Mouse (Mus musculus): ENCODE measurements around the gene Lmnb2. TPM values are rescaled to one million over a fixed set of nuclear protein-coding genes. Genes with fewer than 3 reads are reported as not detected.

The Lmnb2 gene
- polyA plus RNA-seq, 1 experiment from 2014 or later = 6.9 TPM

GRCm38 (mm10) chr10:80854913-80855748, 62.9 kb downstream of the Lmnb2 start, which contains the start of the genes Lsm7 and Sppl2b:
TSS of gene Lsm7 (minus strand) at chr10:80855209.
TSS of gene Sppl2b (plus strand) at chr10:80855275.
- Histone ChIP-seq H3K27ac (ENCODE audit: low read length) (no peak within 1 kb of the TSS), H3K4me2 (replicated peaks; ENCODE audit: low read depth, low read length) (peak within 1 kb of the TSS; percentile 100), H3K4me1 (ENCODE audit: insufficient read depth, low read depth, low read length) (peaks cover 5% of the 10 kb centered on the region; the same call in 1 of the 2 replicates), H3K9ac (replicated peaks; ENCODE audit: low read depth) (peak within 1 kb of the TSS; percentile 50), H3K9me3 (ENCODE audit: low read length) (no peaks in the 10 kb centered on the region), H3K4me3 (ENCODE audit: low read depth, low read length) (peak within 1 kb of the TSS; percentile 81), H3K36me3 (ENCODE audit: insufficient read depth, low read length) (no peaks in the 10 kb centered on the region), H3K27me3 (replicated peaks; ENCODE audit: insufficient read depth, low read length) (no peaks in the 10 kb centered on the region)
- TF ChIP-seq EP300 (IDR thresholded peaks at IDR 0.05) = no peak
- no peak for TF ChIP-seq CTCF (IDR thresholded peaks at IDR 0.05)
- under 1% methylated on average over 77 of the region's 81 CpGs for WGBS
- DNase-seq (ENCODE audit: low spot score) (peak; percentile 96), ATAC-seq (peak; percentile 91)

Other genes with a start within 250 kb of the Lmnb2 start
- 92.2 and 103 TPM in 2 replicates for gene Mknk2, start 240.1 kb downstream of the Lmnb2 start, polyA plus RNA-seq (2015; fragmentation: Nextera tagmentation; extraction: Ambion mirVana)
- gene Mob3a, start 216.3 kb downstream of the Lmnb2 start, polyA plus RNA-seq (2015; fragmentation: Nextera tagmentation; extraction: Ambion mirVana) = 32.6 and 37.0 TPM in 2 replicates
- 28.7 and 28.8 TPM in 2 replicates for gene Izumo4, start 216.1 kb downstream of the Lmnb2 start, polyA plus RNA-seq (2015; fragmentation: Nextera tagmentation; extraction: Ambion mirVana)
- gene Ap3d1, start 176.0 kb downstream of the Lmnb2 start, polyA plus RNA-seq (2015; fragmentation: Nextera tagmentation; extraction: Ambion mirVana) = 49.3 and 58.2 TPM in 2 replicates
- 7.4 and 9.6 TPM in 2 replicates for gene Dot1l, start 163.0 kb downstream of the Lmnb2 start, polyA plus RNA-seq (2015; fragmentation: Nextera tagmentation; extraction: Ambion mirVana)
- 27.0 and 29.4 TPM in 2 replicates for gene Sf3a2, start 120.0 kb downstream of the Lmnb2 start, polyA plus RNA-seq (2015; fragmentation: Nextera tagmentation; extraction: Ambion mirVana)
- 59.9 and 69.1 TPM in 2 replicates for gene Plekhj1, start 119.6 kb downstream of the Lmnb2 start, polyA plus RNA-seq (2015; fragmentation: Nextera tagmentation; extraction: Ambion mirVana)
- 0.07 TPM in 1 of 2 replicates, not detected in the other for gene Amh, start 113.0 kb downstream of the Lmnb2 start, polyA plus RNA-seq (2015; fragmentation: Nextera tagmentation; extraction: Ambion mirVana)
- 0.25 TPM in 1 of 2 replicates, not detected in the other for gene Jsrp1, start 104.7 kb downstream of the Lmnb2 start, polyA plus RNA-seq (2015; fragmentation: Nextera tagmentation; extraction: Ambion mirVana)
- gene Oaz1, start 91.6 kb downstream of the Lmnb2 start, polyA plus RNA-seq (2015; fragmentation: Nextera tagmentation; extraction: Ambion mirVana) = 1,344 and 1,416 TPM in 2 replicates
- not detected in 2 replicates for gene Lingo3, start 74.2 kb downstream of the Lmnb2 start, polyA plus RNA-seq (2015; fragmentation: Nextera tagmentation; extraction: Ambion mirVana)
- 129 and 138 TPM in 2 replicates for gene Lsm7, start 63.0 kb downstream of the Lmnb2 start, polyA plus RNA-seq (2015; fragmentation: Nextera tagmentation; extraction: Ambion mirVana)
- 26.5 and 26.8 TPM in 2 replicates for gene Sppl2b, start 63.0 kb downstream of the Lmnb2 start, polyA plus RNA-seq (2015; fragmentation: Nextera tagmentation; extraction: Ambion mirVana)
- 0.04 TPM in 1 of 2 replicates, not detected in the other for gene Tmprss9, start 46.4 kb downstream of the Lmnb2 start, polyA plus RNA-seq (2015; fragmentation: Nextera tagmentation; extraction: Ambion mirVana)
- 211 and 233 TPM in 2 replicates for gene Timm13, start 17.3 kb downstream of the Lmnb2 start, polyA plus RNA-seq (2015; fragmentation: Nextera tagmentation; extraction: Ambion mirVana)
- 131 and 145 TPM in 2 replicates for gene Gadd45b, start 11.8 kb upstream of the Lmnb2 start, polyA plus RNA-seq (2015; fragmentation: Nextera tagmentation; extraction: Ambion mirVana)
- 1.0 and 1.4 TPM in 2 replicates for gene Gng7, start 96.7 kb upstream of the Lmnb2 start, polyA plus RNA-seq (2015; fragmentation: Nextera tagmentation; extraction: Ambion mirVana)
- not detected in 2 replicates for gene Diras1, start 107.4 kb upstream of the Lmnb2 start, polyA plus RNA-seq (2015; fragmentation: Nextera tagmentation; extraction: Ambion mirVana)
- gene Slc39a3, start 119.2 kb upstream of the Lmnb2 start, polyA plus RNA-seq (2015; fragmentation: Nextera tagmentation; extraction: Ambion mirVana) = 15.4 and 16.0 TPM in 2 replicates
- gene Sgta, start 141.9 kb upstream of the Lmnb2 start, polyA plus RNA-seq (2015; fragmentation: Nextera tagmentation; extraction: Ambion mirVana) = 102 and 103 TPM in 2 replicates
- gene Thop1, start 151.8 kb upstream of the Lmnb2 start, polyA plus RNA-seq (2015; fragmentation: Nextera tagmentation; extraction: Ambion mirVana) = 14.0 and 15.1 TPM in 2 replicates
- gene Creb3l3, start 180.6 kb upstream of the Lmnb2 start, polyA plus RNA-seq (2015; fragmentation: Nextera tagmentation; extraction: Ambion mirVana) = 0.40 and 0.57 TPM in 2 replicates
- 118 and 121 TPM in 2 replicates for gene Map2k2, start 187.7 kb upstream of the Lmnb2 start, polyA plus RNA-seq (2015; fragmentation: Nextera tagmentation; extraction: Ambion mirVana)
- gene Zbtb7a, start 217.0 kb upstream of the Lmnb2 start, polyA plus RNA-seq (2015; fragmentation: Nextera tagmentation; extraction: Ambion mirVana) = 58.2 and 62.0 TPM in 2 replicates
- 27.9 TPM in 2 replicates for gene Pias4, start 249.7 kb upstream of the Lmnb2 start, polyA plus RNA-seq (2015; fragmentation: Nextera tagmentation; extraction: Ambion mirVana)

Data from lung, postnatal 0 days (tissue).